Mouse (Mus musculus): ENCODE data around the gene Gcc2. TPM values are rescaled to one million over a fixed set of nuclear protein-coding genes. Genes with fewer than 3 reads are reported as not detected.

Gene Gcc2
- 58.5 and 69.7 TPM in 2 replicates for polyA plus RNA-seq (2015; fragmentation: Nextera tagmentation; extraction: Ambion mirVana)

- Histone ChIP-seq H3K27ac (peak within 1 kb of the TSS; percentile 82), H3K4me1 (peaks cover 14% of the 10 kb centered on the region), H3K9me3 (replicated peaks) (no peaks in the 10 kb centered on the region), H3K9ac (peak within 1 kb of the TSS; percentile 75), H3K4me2 (peak within 1 kb of the TSS; percentile 59), H3K36me3 (peaks cover 23% of the 10 kb centered on the region), H3K27me3 (no peaks in the 10 kb centered on the region), H3K4me3 (replicated peaks) (peak within 1 kb of the TSS; percentile 83)
- peak; percentile 99 for ATAC-seq (replicated peaks; ENCODE audit: low FRiP score)
- under 1% methylated on average over 57 of the region's 58 CpGs for WGBS
These were observed at the start of gene Gcc2 for GRCm38 (mm10) chr10:58255213-58255892. Gcc2 (plus strand) TSS chr10:58255497.

- no peak overlapping the region for H3K4me2 ChIP-seq
- 0 out of 2 replicates have a peak, but pooled peaks have one; percentile 25 for ATAC-seq (replicated peaks; ENCODE audit: low FRiP score)
- WGBS = 47% methylated on average over 1 of the region's 1 CpGs
- H3K27me3 ChIP-seq = no peaks in the 10 kb centered on the region
- H3K27ac ChIP-seq = no peak overlapping the region
- H3K9ac ChIP-seq = no peak overlapping the region
- H3K9me3 ChIP-seq (replicated peaks) = no peaks in the 10 kb centered on the region; the same call in 1 of the 2 replicates
- no peaks in the 10 kb centered on the region for H3K4me1 ChIP-seq
- no peak overlapping the region for H3K4me3 ChIP-seq (replicated peaks)
- H3K36me3 ChIP-seq = no peaks in the 10 kb centered on the region
These were observed 49.3 kb upstream of the Gcc2 start for GRCm38 (mm10) chr10:58205986-58206385.

GRCm38 (mm10) chr10:58206639-58207404 is 48.5 kb upstream of the Gcc2 start:
- Histone ChIP-seq H3K4me2 (no peak overlapping the region), H3K4me3 (replicated peaks) (no peak overlapping the region), H3K27ac (no peak overlapping the region), H3K9me3 (replicated peaks) (no peaks in the 10 kb centered on the region; the same call in 1 of the 2 replicates), H3K27me3 (no peaks in the 10 kb centered on the region), H3K9ac (no peak overlapping the region), H3K4me1 (no peaks in the 10 kb centered on the region), H3K36me3 (no peaks in the 10 kb centered on the region)
- 87% methylated on average over 4 of the region's 4 CpGs for WGBS
- 0 out of 2 replicates have a peak, but pooled peaks have one; percentile 15 for ATAC-seq (replicated peaks; ENCODE audit: low FRiP score)

- ATAC-seq (replicated peaks; ENCODE audit: low FRiP score) = no peak
- H3K27me3 ChIP-seq = no peaks in the 10 kb centered on the region
- no peaks in the 10 kb centered on the region for H3K36me3 ChIP-seq
- 73% methylated on average over 2 of the region's 2 CpGs for WGBS
- H3K27ac ChIP-seq = no peak overlapping the region
- no peak overlapping the region for H3K4me2 ChIP-seq
- no peak overlapping the region for H3K4me3 ChIP-seq (replicated peaks)
- H3K9ac ChIP-seq = no peak overlapping the region
- H3K9me3 ChIP-seq (replicated peaks) = no peaks in the 10 kb centered on the region; the same call in 1 of the 2 replicates
- no peaks in the 10 kb centered on the region for H3K4me1 ChIP-seq
These were observed 45.4 kb upstream of the Gcc2 start for GRCm38 (mm10) chr10:58209710-58210467.

GRCm38 (mm10) chr10:58210514-58210913 is 44.8 kb upstream of the Gcc2 start:
- ATAC-seq (replicated peaks; ENCODE audit: low FRiP score) = no peak
- Histone ChIP-seq H3K9ac (no peak overlapping the region), H3K9me3 (replicated peaks) (no peaks in the 10 kb centered on the region; the same call in 1 of the 2 replicates), H3K4me3 (replicated peaks) (no peak overlapping the region), H3K4me2 (no peak overlapping the region), H3K36me3 (no peaks in the 10 kb centered on the region), H3K27ac (no peak overlapping the region), H3K27me3 (no peaks in the 10 kb centered on the region), H3K4me1 (no peaks in the 10 kb centered on the region)
- WGBS = 69% methylated on average over 1 of the region's 1 CpGs

- 91% methylated on average over 2 of the region's 2 CpGs for WGBS
- H3K27ac ChIP-seq = no peak overlapping the region
- no peaks in the 10 kb centered on the region; the same call in 1 of the 2 replicates for H3K9me3 ChIP-seq (replicated peaks)
- H3K4me2 ChIP-seq = no peak overlapping the region
- no peaks in the 10 kb centered on the region for H3K4me1 ChIP-seq
- no peaks in the 10 kb centered on the region for H3K36me3 ChIP-seq
- no peak overlapping the region for H3K4me3 ChIP-seq (replicated peaks)
- no peak overlapping the region for H3K9ac ChIP-seq
- no peaks in the 10 kb centered on the region for H3K27me3 ChIP-seq
- ATAC-seq (replicated peaks; ENCODE audit: low FRiP score) = no peak
These were observed 44.1 kb upstream of the Gcc2 start for GRCm38 (mm10) chr10:58211213-58211612.

- no peak overlapping the region for H3K4me3 ChIP-seq (replicated peaks)
- no peaks in the 10 kb centered on the region for H3K36me3 ChIP-seq
- H3K4me1 ChIP-seq = no peaks in the 10 kb centered on the region
- H3K4me2 ChIP-seq = no peak overlapping the region
- WGBS = 71% methylated on average over 7 of the region's 7 CpGs
- H3K9ac ChIP-seq = no peak overlapping the region
- no peaks in the 10 kb centered on the region for H3K9me3 ChIP-seq (replicated peaks)
- H3K27me3 ChIP-seq = no peaks in the 10 kb centered on the region
- no peak overlapping the region for H3K27ac ChIP-seq
- no peak for ATAC-seq (replicated peaks; ENCODE audit: low FRiP score)
These were observed 43.1 kb upstream of the Gcc2 start for GRCm38 (mm10) chr10:58212230-58212629.

GRCm38 (mm10) chr10:58214497-58214896 is 40.8 kb upstream of the Gcc2 start:
- no peaks in the 10 kb centered on the region for H3K4me1 ChIP-seq
- ATAC-seq (replicated peaks; ENCODE audit: low FRiP score) = no peak
- no peaks in the 10 kb centered on the region for H3K27me3 ChIP-seq
- no peak overlapping the region for H3K4me2 ChIP-seq
- H3K27ac ChIP-seq = no peak overlapping the region
- no peak overlapping the region for H3K9ac ChIP-seq
- H3K36me3 ChIP-seq = no peaks in the 10 kb centered on the region
- H3K4me3 ChIP-seq (replicated peaks) = no peak overlapping the region
- no peaks in the 10 kb centered on the region for H3K9me3 ChIP-seq (replicated peaks)

- Histone ChIP-seq H3K27me3 (no peaks in the 10 kb centered on the region), H3K36me3 (no peaks in the 10 kb centered on the region), H3K4me1 (no peaks in the 10 kb centered on the region), H3K27ac (no peak overlapping the region), H3K4me3 (replicated peaks) (no peak overlapping the region), H3K9me3 (replicated peaks) (no peaks in the 10 kb centered on the region), H3K4me2 (no peak overlapping the region), H3K9ac (no peak overlapping the region)
- 81% methylated on average over 5 of the region's 5 CpGs for WGBS
- no peak for ATAC-seq (replicated peaks; ENCODE audit: low FRiP score)
These were observed 40.4 kb upstream of the Gcc2 start for GRCm38 (mm10) chr10:58214934-58215333.

GRCm38 (mm10) chr10:58215353-58215752 is 39.9 kb upstream of the Gcc2 start:
- H3K36me3 ChIP-seq = no peaks in the 10 kb centered on the region
- no peaks in the 10 kb centered on the region for H3K27me3 ChIP-seq
- H3K4me3 ChIP-seq (replicated peaks) = no peak overlapping the region
- no peaks in the 10 kb centered on the region for H3K9me3 ChIP-seq (replicated peaks)
- no peak for ATAC-seq (replicated peaks; ENCODE audit: low FRiP score)
- no peak overlapping the region for H3K9ac ChIP-seq
- no peak overlapping the region for H3K4me2 ChIP-seq
- 82% methylated on average over 1 of the region's 1 CpGs for WGBS
- no peaks in the 10 kb centered on the region for H3K4me1 ChIP-seq
- no peak overlapping the region for H3K27ac ChIP-seq

- no peak overlapping the region for H3K4me3 ChIP-seq (replicated peaks)
- H3K4me1 ChIP-seq = no peaks in the 10 kb centered on the region
- WGBS = 86% methylated on average over 3 of the region's 3 CpGs
- H3K27ac ChIP-seq = no peak overlapping the region
- no peak overlapping the region for H3K9ac ChIP-seq
- H3K4me2 ChIP-seq = no peak overlapping the region
- no peak for ATAC-seq (replicated peaks; ENCODE audit: low FRiP score)
- H3K9me3 ChIP-seq (replicated peaks) = no peaks in the 10 kb centered on the region
- H3K36me3 ChIP-seq = no peaks in the 10 kb centered on the region
- H3K27me3 ChIP-seq = no peaks in the 10 kb centered on the region
These were observed 37.9 kb upstream of the Gcc2 start for GRCm38 (mm10) chr10:58217366-58217765.

- no peak overlapping the region for H3K27ac ChIP-seq
- 82% methylated on average over 6 of the region's 6 CpGs for WGBS
- H3K4me1 ChIP-seq = no peaks in the 10 kb centered on the region
- H3K4me3 ChIP-seq (replicated peaks) = no peak overlapping the region
- H3K9me3 ChIP-seq (replicated peaks) = no peaks in the 10 kb centered on the region
- H3K27me3 ChIP-seq = no peaks in the 10 kb centered on the region
- no peak overlapping the region for H3K4me2 ChIP-seq
- no peak for ATAC-seq (replicated peaks; ENCODE audit: low FRiP score)
- H3K9ac ChIP-seq = no peak overlapping the region
- no peaks in the 10 kb centered on the region for H3K36me3 ChIP-seq
These were observed 34.6 kb upstream of the Gcc2 start for GRCm38 (mm10) chr10:58220726-58221125.

Measured in kidney, embryonic 15.5 days (tissue).